Mouse (Mus musculus): ENCODE results near the gene Hist1h1e. TPM values are rescaled to one million over a fixed set of nuclear protein-coding genes. Genes with fewer than 3 reads are reported as not detected.
"Not testable (repeated sequence)": the region's sequence is repeated elsewhere in the genome, so short reads cannot be mapped to it uniquely, and the experiment has no call there.

The Hist1h1e gene
- polyA plus RNA-seq, 1 experiment, result 6.9 TPM

- peak overlapping the region; percentile 72 for H3K4me3 ChIP-seq (ENCODE audit: low read depth, low read length)
- no peaks in the 10 kb centered on the region for H3K9me3 ChIP-seq (replicated peaks; ENCODE audit: control insufficient read depth, insufficient read depth, low read length, poor library complexity, severe bottlenecking)
- no peaks in the 10 kb centered on the region for H3K27me3 ChIP-seq (ENCODE audit: control insufficient read depth, insufficient read depth, low read length, poor library complexity, severe bottlenecking)
- H3K27ac ChIP-seq (ENCODE audit: insufficient read depth, low read length), result peak overlapping the region; percentile 93
- no peaks in the 10 kb centered on the region for H3K36me3 ChIP-seq (ENCODE audit: control insufficient read depth, insufficient read depth, low read length, poor library complexity, severe bottlenecking)
- peak overlapping the region; percentile 79 for H3K9ac ChIP-seq (ENCODE audit: low read depth, poor library complexity, severe bottlenecking)
- H3K4me1 ChIP-seq (ENCODE audit: control insufficient read depth, insufficient read depth, low read length), result no peaks in the 10 kb centered on the region
- no peak for TF ChIP-seq EP300 (IDR thresholded peaks at IDR 0.05; ENCODE audit: insufficient read depth, low read depth, low read length)
- TF ChIP-seq CTCF (IDR thresholded peaks at IDR 0.05; ENCODE audit: low read depth, low read length), result no peak
- no peak for TF ChIP-seq POLR2A (IDR thresholded peaks at IDR 0.05; ENCODE audit: insufficient read depth, low read length)
These were observed 45.9 kb downstream of the Hist1h1e start for GRCm38 (mm10) chr13:23576351-23576881.

GRCm38 (mm10) chr13:23575864-23576313, 46.5 kb downstream of the Hist1h1e start:
- H3K4me3 ChIP-seq (ENCODE audit: low read depth, low read length), result peak overlapping the region; percentile 85
- not testable (repeated sequence) for H3K27me3 ChIP-seq (ENCODE audit: control insufficient read depth, insufficient read depth, low read length, poor library complexity, severe bottlenecking); H3K9me3 ChIP-seq (replicated peaks; ENCODE audit: control insufficient read depth, insufficient read depth, low read length, poor library complexity, severe bottlenecking); H3K36me3 ChIP-seq (ENCODE audit: control insufficient read depth, insufficient read depth, low read length, poor library complexity, severe bottlenecking); H3K4me1 ChIP-seq (ENCODE audit: control insufficient read depth, insufficient read depth, low read length)
- H3K27ac ChIP-seq (ENCODE audit: insufficient read depth, low read length), result peak overlapping the region; percentile 58; the same call in 1 of the 2 replicates
- TF ChIP-seq POLR2A (IDR thresholded peaks at IDR 0.05; ENCODE audit: insufficient read depth, low read length), result peak; percentile 81
- H3K9ac ChIP-seq (ENCODE audit: low read depth, poor library complexity, severe bottlenecking), result peak overlapping the region; percentile 79

GRCm38 (mm10) chr13:23575271-23575851, 47.0 kb downstream of the Hist1h1e start, which contains the start of gene Hist1h3d:
Hist1h3d (plus strand) TSS chr13:23575763.
- H3K9ac ChIP-seq (ENCODE audit: low read depth, poor library complexity, severe bottlenecking), result peak within 1 kb of the TSS; percentile 82

GRCm38 (mm10) chr13:23574546-23575170, 47.7 kb downstream of the Hist1h1e start:
- H3K9me3 ChIP-seq (replicated peaks; ENCODE audit: control insufficient read depth, insufficient read depth, low read length, poor library complexity, severe bottlenecking), result not testable (repeated sequence)
- peak; percentile 91 for TF ChIP-seq POLR2A (IDR thresholded peaks at IDR 0.05; ENCODE audit: insufficient read depth, low read length)

More at GRCm38 (mm10) chr13:23575271-23575851, 47.0 kb downstream of the Hist1h1e start, which contains the start of gene Hist1h3d:
- peak within 1 kb of the TSS; percentile 85 for H3K4me3 ChIP-seq (ENCODE audit: low read depth, low read length)
- H3K4me1 ChIP-seq (ENCODE audit: control insufficient read depth, insufficient read depth, low read length), result no peaks in the 10 kb centered on the region
- TF ChIP-seq POLR2A (IDR thresholded peaks at IDR 0.05; ENCODE audit: insufficient read depth, low read length) (no peak), CTCF (IDR thresholded peaks at IDR 0.05; ENCODE audit: low read depth, low read length) (no peak), EP300 (IDR thresholded peaks at IDR 0.05; ENCODE audit: insufficient read depth, low read depth, low read length) (no peak)
- H3K27ac ChIP-seq (ENCODE audit: insufficient read depth, low read length), result peak within 1 kb of the TSS; percentile 96
- no peaks in the 10 kb centered on the region for H3K9me3 ChIP-seq (replicated peaks; ENCODE audit: control insufficient read depth, insufficient read depth, low read length, poor library complexity, severe bottlenecking)
- no peaks in the 10 kb centered on the region for H3K27me3 ChIP-seq (ENCODE audit: control insufficient read depth, insufficient read depth, low read length, poor library complexity, severe bottlenecking)
- no peaks in the 10 kb centered on the region for H3K36me3 ChIP-seq (ENCODE audit: control insufficient read depth, insufficient read depth, low read length, poor library complexity, severe bottlenecking)

GRCm38 (mm10) chr13:23573898-23574524, 48.3 kb downstream of the Hist1h1e start, which contains the start of the genes Hist1h2bf and Hist1h2ad:
Hist1h2bf (minus strand) TSS chr13:23574196.
Hist1h2ad (plus strand) TSS chr13:23574381.
- not testable (repeated sequence) for H3K27me3 ChIP-seq (ENCODE audit: control insufficient read depth, insufficient read depth, low read length, poor library complexity, severe bottlenecking); H3K9me3 ChIP-seq (replicated peaks; ENCODE audit: control insufficient read depth, insufficient read depth, low read length, poor library complexity, severe bottlenecking); H3K4me1 ChIP-seq (ENCODE audit: control insufficient read depth, insufficient read depth, low read length); H3K36me3 ChIP-seq (ENCODE audit: control insufficient read depth, insufficient read depth, low read length, poor library complexity, severe bottlenecking)
- H3K4me3 ChIP-seq (ENCODE audit: low read depth, low read length), result peak within 1 kb of the TSS; percentile 72
- peak within 1 kb of the TSS; percentile 97 for H3K27ac ChIP-seq (ENCODE audit: insufficient read depth, low read length)
- peak within 1 kb of the TSS; percentile 96 for H3K9ac ChIP-seq (ENCODE audit: low read depth, poor library complexity, severe bottlenecking)

More at GRCm38 (mm10) chr13:23574546-23575170, 47.7 kb downstream of the Hist1h1e start:
- Histone ChIP-seq H3K4me3 (ENCODE audit: low read depth, low read length) (peak overlapping the region; percentile 59), H3K9ac (ENCODE audit: low read depth, poor library complexity, severe bottlenecking) (peak overlapping the region; percentile 82), H3K27ac (ENCODE audit: insufficient read depth, low read length) (peak overlapping the region; percentile 96)
- H3K27me3 ChIP-seq (ENCODE audit: control insufficient read depth, insufficient read depth, low read length, poor library complexity, severe bottlenecking); H3K36me3 ChIP-seq (ENCODE audit: control insufficient read depth, insufficient read depth, low read length, poor library complexity, severe bottlenecking); H3K4me1 ChIP-seq (ENCODE audit: control insufficient read depth, insufficient read depth, low read length): not testable (repeated sequence)

GRCm38 (mm10) chr13:23573034-23573897, 49.1 kb downstream of the Hist1h1e start:
- H3K36me3 ChIP-seq (ENCODE audit: control insufficient read depth, insufficient read depth, low read length, poor library complexity, severe bottlenecking); H3K27me3 ChIP-seq (ENCODE audit: control insufficient read depth, insufficient read depth, low read length, poor library complexity, severe bottlenecking); H3K4me1 ChIP-seq (ENCODE audit: control insufficient read depth, insufficient read depth, low read length); H3K9me3 ChIP-seq (replicated peaks; ENCODE audit: control insufficient read depth, insufficient read depth, low read length, poor library complexity, severe bottlenecking): not testable (repeated sequence)
- Histone ChIP-seq H3K27ac (ENCODE audit: insufficient read depth, low read length) (peak overlapping the region; percentile 97), H3K9ac (ENCODE audit: low read depth, poor library complexity, severe bottlenecking) (peak overlapping the region; percentile 96), H3K4me3 (ENCODE audit: low read depth, low read length) (peak overlapping the region; percentile 72)

Data from ES-Bruce4 (cell line).